Mouse (Mus musculus) heart, postnatal 0 days (tissue): ENCODE results near the gene Gm7030. TPM values are rescaled to one million over a fixed set of nuclear protein-coding genes. Genes with fewer than 3 reads are reported as not detected.
A peak's percentile ranks its signal among the peaks of the same experiment; 100 is the strongest.
"Not testable (repeated sequence)": the region's sequence is repeated elsewhere in the genome, so short reads cannot be mapped to it uniquely, and the experiment has no call there.

ENCODE experiments used
- ATAC-seq: fragments of 200-750 bp; cut with Nextera tagmentation; 2 replicates; pipeline ENCODE4 v1.8.0; 2017; ENCODE audit warnings: low read depth, moderate number of reproducible peaks, moderate library complexity; ENCODE audit not compliant: insufficient read depth
- DNase-seq: peaks from one replicate; pipeline ENCODE4 v3.0.0-alpha.2; 2016; ENCODE audit warnings: low spot score
- H3K27ac ChIP-seq: fragments of 300-500 bp; sonication (generic); 2 replicates; pipeline ENCODE4 v1.5.1; 2014; ENCODE audit warnings: low read depth, mild to moderate bottlenecking
- H3K27me3 ChIP-seq: fragments of 300-500 bp; sonication (generic); 2 replicates; pipeline ENCODE4 v1.6.1; 2014; ENCODE audit warnings: low read length, mixed read lengths; ENCODE audit not compliant: control insufficient read depth, insufficient read depth
- H3K36me3 ChIP-seq: fragments of 300-500 bp; sonication (generic); replicated peaks from 2 replicates; pipeline ENCODE4 v1.6.1; 2014; ENCODE audit warnings: low read length, mixed read lengths; ENCODE audit not compliant: control insufficient read depth, insufficient read depth
- H3K4me1 ChIP-seq: fragments of 300-500 bp; sonication (generic); 2 replicates; pipeline ENCODE4 v1.6.1; 2014; ENCODE audit warnings: antibody characterized with exemption; ENCODE audit not compliant: control insufficient read depth, insufficient read depth
- H3K4me2 ChIP-seq: fragments of 300-500 bp; sonication (generic); 2 replicates; pipeline ENCODE4 v1.6.1; 2014; ENCODE audit warnings: low read depth, mild to moderate bottlenecking, low read length, moderate library complexity
- H3K4me3 ChIP-seq: fragments of 300-500 bp; sonication (generic); 2 replicates; pipeline ENCODE4 v1.5.1; 2014; ENCODE audit warnings: low read depth, low read length
- H3K9ac ChIP-seq: fragments of 300-500 bp; sonication (generic); replicated peaks from 2 replicates; pipeline ENCODE4 v1.6.1; 2014; ENCODE audit warnings: low read depth, low read length, mixed read lengths
- H3K9me3 ChIP-seq: fragments of 300-500 bp; sonication (generic); replicated peaks from 2 replicates; pipeline ENCODE4 v1.6.1; 2016; ENCODE audit warnings: low read length; ENCODE audit not compliant: control insufficient read depth
- CTCF ChIP-seq: IDR thresholded peaks from 2 replicates; pipeline ENCODE4 v1.5.1; 2016; ENCODE audit warnings: antibody characterized with exemption, control low read depth, low read depth
- WGBS: fragments of 180-500 bp; shearing (Covaris S2); extraction: QIAGEN DNeasy Blood & Tissue Kit; methylation state at CpG from one replicate; pipeline ENCODE4 v1.1.7; 2014; 5-methylcytosine and 5-hydroxymethylcytosine counted together
- polyA plus RNA-seq: library from polyadenylated mRNA; unstranded; fragments of >200 nt; fragmentation: Nextera tagmentation; extraction: Ambion mirVana; gene quantifications from 2 replicates; pipeline ENCODE4 v1.2.1, GENCODE M21; 2015
- total RNA-seq: library from RNA; depleted of rRNA; stranded (reverse); fragments of >200 nt; gene quantifications from 2 replicates; pipeline ENCODE4 v1.2.3, GENCODE M21; 2014; ENCODE audit warnings: low replicate concordance

Gene Gm7030
- total and polyA plus RNA-seq, 2 experiments from 2014 or later: not detected

- peak; percentile 56 for TF ChIP-seq CTCF
- 16% methylated on average over 6 of the region's 6 CpGs for WGBS
- H3K4me3 ChIP-seq, ATAC-seq, H3K4me1 ChIP-seq, H3K36me3 ChIP-seq, H3K27ac ChIP-seq, H3K4me2 ChIP-seq, H3K9me3 ChIP-seq, H3K9ac ChIP-seq: not testable (repeated sequence)
- peak; percentile 30 for DNase-seq
- H3K27me3 ChIP-seq: peaks cover 22% of the 10 kb centered on the region
These were observed 15.1 kb downstream of the Gm7030 start for GRCm38 (mm10) chr17:36113979-36114593.

GRCm38 (mm10) chr17:36111510-36111868, 17.7 kb downstream of the Gm7030 start:
- not testable (repeated sequence) for H3K9me3 ChIP-seq, DNase-seq, ATAC-seq, H3K9ac ChIP-seq, H3K36me3 ChIP-seq, H3K4me1 ChIP-seq, H3K27ac ChIP-seq
- 2% methylated on average over 10 of the region's 10 CpGs for WGBS
- Histone ChIP-seq H3K27me3 (peaks cover 19% of the 10 kb centered on the region), H3K4me2 (peak overlapping the region; percentile 60), H3K4me3 (peak overlapping the region; percentile 42)

- DNase-seq, H3K27ac ChIP-seq, H3K9ac ChIP-seq, H3K9me3 ChIP-seq, H3K36me3 ChIP-seq, ATAC-seq, H3K4me1 ChIP-seq: not testable (repeated sequence)
- Histone ChIP-seq H3K27me3 (peaks cover 19% of the 10 kb centered on the region), H3K4me3 (peak overlapping the region; percentile 42), H3K4me2 (peak overlapping the region; percentile 60)
- WGBS: 2% methylated on average over 57 of the region's 57 CpGs
These were observed 18.4 kb downstream of the Gm7030 start for GRCm38 (mm10) chr17:36110641-36111509.

- not testable (repeated sequence) for H3K27ac ChIP-seq, H3K4me1 ChIP-seq, H3K36me3 ChIP-seq, DNase-seq, H3K4me3 ChIP-seq, H3K9me3 ChIP-seq, ATAC-seq, H3K9ac ChIP-seq, H3K4me2 ChIP-seq
- H3K27me3 ChIP-seq: peaks cover 19% of the 10 kb centered on the region
- 14% methylated on average over 2 of the region's 3 CpGs for WGBS
These were observed 19.1 kb downstream of the Gm7030 start for GRCm38 (mm10) chr17:36110129-36110528.

GRCm38 (mm10) chr17:36102091-36102490, 27.1 kb downstream of the Gm7030 start:
- not testable (repeated sequence) for ATAC-seq, H3K4me1 ChIP-seq, H3K4me3 ChIP-seq, H3K36me3 ChIP-seq, H3K9me3 ChIP-seq, H3K4me2 ChIP-seq, H3K27ac ChIP-seq, DNase-seq, H3K9ac ChIP-seq, H3K27me3 ChIP-seq
- 80% methylated on average over 11 of the region's 12 CpGs for WGBS

GRCm38 (mm10) chr17:36099603-36100002, 29.6 kb downstream of the Gm7030 start:
- not testable (repeated sequence) for H3K4me3 ChIP-seq, H3K4me2 ChIP-seq, H3K4me1 ChIP-seq, H3K9ac ChIP-seq, H3K27ac ChIP-seq, ATAC-seq, H3K36me3 ChIP-seq, DNase-seq, H3K9me3 ChIP-seq, H3K27me3 ChIP-seq
- WGBS: 58% methylated on average over 2 of the region's 2 CpGs
